Mouse (Mus musculus) layer of hippocampus, adult 9-10 months (tissue): ENCODE measurements around the gene Gm1553.

Source experiments
- DNase-seq: peaks from one replicate; pipeline ENCODE4 v3.0.0; 2022; ENCODE audit warnings: low spot score

Gene Gm1553

DNA sequence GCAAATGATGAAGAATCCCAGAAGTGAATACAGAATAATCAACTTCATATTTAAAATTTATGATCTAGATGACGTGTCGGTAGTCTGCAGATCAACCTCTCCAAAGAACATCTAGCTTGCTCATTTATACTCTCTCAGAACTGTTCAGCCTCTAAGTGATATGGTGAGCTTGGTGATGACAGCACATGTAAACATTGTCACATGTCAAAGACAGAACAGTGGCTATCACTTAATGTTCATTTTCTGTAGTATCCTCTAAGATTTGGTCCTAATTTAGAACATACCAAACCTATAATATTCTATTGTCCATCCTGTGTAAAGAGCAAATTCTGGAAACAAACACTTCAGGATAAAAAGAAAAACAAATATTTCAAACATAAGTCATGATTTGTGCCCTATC lies at the start of gene Gm1553:
Gene Gm1553, minus strand, starts transcription at position 101 of the 400 bp plus-strand sequence.
- DNase-seq, result no peak
